Mouse (Mus musculus) thymus, adult 2 months (tissue): ENCODE measurements around the gene Galnt12. TPM values are rescaled to one million over a fixed set of nuclear protein-coding genes. Genes with fewer than 3 reads are reported as not detected.

Experiments used
- DNase-seq: peaks from one replicate; pipeline ENCODE4 v3.0.0; 2021
- H3K27ac ChIP-seq: fragments of 200-500 bp; 2 replicates; pipeline ENCODE4 v1.5.1; 2012; ENCODE audit warnings: low read length, control low read depth; ENCODE audit not compliant: control insufficient read depth, insufficient read depth
- H3K27me3 ChIP-seq: fragments of 200-500 bp; 2 replicates; pipeline ENCODE4 v1.6.1; 2012; ENCODE audit warnings: mild to moderate bottlenecking, low read length, moderate library complexity, mixed read lengths; ENCODE audit not compliant: control insufficient read depth, insufficient read depth
- H3K36me3 ChIP-seq: fragments of 200-500 bp; 2 replicates; pipeline ENCODE4 v1.6.1; 2012; ENCODE audit warnings: mild to moderate bottlenecking, low read length, moderate library complexity; ENCODE audit not compliant: control insufficient read depth, insufficient read depth
- H3K4me1 ChIP-seq: fragments of 200-500 bp; replicated peaks from 2 replicates; pipeline ENCODE4 v1.6.1; 2012; ENCODE audit warnings: low read length; ENCODE audit not compliant: control insufficient read depth, insufficient read depth
- H3K4me3 ChIP-seq: fragments of 200-500 bp; 2 replicates; pipeline ENCODE4 v1.5.1; 2012; ENCODE audit warnings: mild to moderate bottlenecking, low read length, control low read depth, moderate library complexity; ENCODE audit not compliant: control insufficient read depth, insufficient read depth
- CTCF ChIP-seq: fragments of 200-500 bp; IDR thresholded peaks from 2 replicates; pipeline ENCODE4 v1.5.1; 2012; ENCODE audit warnings: mild to moderate bottlenecking, control low read depth, low read length, moderate library complexity, borderline replicate concordance; ENCODE audit not compliant: control insufficient read depth, poor library complexity, insufficient read depth; ENCODE audit errors: extremely low read depth
- POLR2A ChIP-seq: fragments of 200-500 bp; IDR thresholded peaks from 2 replicates; pipeline ENCODE4 v1.6.1; 2012; ENCODE audit warnings: mild to moderate bottlenecking, low read length, control low read depth, moderate library complexity; ENCODE audit not compliant: control insufficient read depth, poor library complexity, insufficient read depth; ENCODE audit errors: extremely low read depth
- WGBS: fragments of 180-500 bp; shearing (Covaris S2); methylation state at CpG from one replicate; pipeline ENCODE4 v1.1.7; 2018; 5-methylcytosine and 5-hydroxymethylcytosine counted together
- polyA plus RNA-seq: library from polyadenylated mRNA; depleted of rRNA; stranded (reverse); fragments of >200 nt; gene quantifications from 2 replicates; pipeline ENCODE4 v1.2.3, GENCODE M21; 2012

The Galnt12 gene
- polyA plus RNA-seq, 1 experiment = 34.9 TPM

GRCm38 (mm10) chr4:47122051-47122706, 30.5 kb downstream of the Galnt12 start:
- Histone ChIP-seq H3K4me3 (no peak overlapping the region), H3K36me3 (0 out of 2 replicates have a peak, but pooled peaks cover 6% of the 10 kb centered on the region), H3K27me3 (no peaks in the 10 kb centered on the region), H3K27ac (no peak overlapping the region), H3K4me1 (no peaks in the 10 kb centered on the region)
- no peak for TF ChIP-seq POLR2A
- TF ChIP-seq CTCF = peak; percentile 20; the same call in 1 of the 2 replicates
- 75% methylated on average over 13 of the region's 13 CpGs for WGBS
- DNase-seq = peak; percentile 52

DNA sequence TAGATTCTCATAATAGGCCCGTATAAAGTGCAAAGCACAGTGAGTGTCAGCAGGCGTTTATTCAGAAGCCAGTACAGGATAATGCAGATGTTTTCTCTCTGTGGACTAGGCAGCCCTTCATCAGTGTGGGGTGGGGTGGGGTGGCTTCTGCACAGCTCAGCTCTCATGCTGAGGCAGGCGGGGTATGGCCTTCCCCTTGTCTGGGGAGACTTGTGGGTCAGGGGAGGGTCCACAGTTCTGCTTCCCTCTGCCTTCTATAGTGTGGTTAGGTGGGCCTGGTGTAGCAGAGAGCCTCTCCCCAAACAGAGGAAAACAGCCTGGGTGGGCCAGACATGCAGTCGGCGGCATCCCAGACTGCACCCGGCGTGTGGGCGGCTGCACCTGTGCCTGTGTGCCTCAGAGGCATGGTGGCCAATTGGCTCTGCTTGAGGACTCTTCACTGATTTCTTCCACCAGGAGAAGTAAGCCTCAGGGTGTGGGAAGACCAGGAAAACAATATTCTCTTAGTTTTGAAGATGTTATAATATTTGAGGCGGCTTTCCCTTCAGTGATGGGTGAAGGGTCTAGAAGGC, 32.5 kb downstream of the Galnt12 start:
- Histone ChIP-seq H3K36me3 (0 out of 2 replicates have a peak, but pooled peaks cover 6% of the 10 kb centered on the region), H3K27ac (no peak overlapping the region), H3K4me1 (no peaks in the 10 kb centered on the region), H3K4me3 (no peak overlapping the region), H3K27me3 (no peaks in the 10 kb centered on the region)
- 91% methylated on average over 9 of the region's 9 CpGs for WGBS
- DNase-seq = no peak
- no peak for TF ChIP-seq CTCF
- no peak for TF ChIP-seq POLR2A

- no peaks in the 10 kb centered on the region for H3K27me3 ChIP-seq
- H3K36me3 ChIP-seq = no peaks in the 10 kb centered on the region
- no peak for DNase-seq
- no peak overlapping the region for H3K27ac ChIP-seq
- TF ChIP-seq POLR2A = no peak
- no peak for TF ChIP-seq CTCF
- no peak overlapping the region for H3K4me3 ChIP-seq
- 85% methylated on average over 7 of the region's 7 CpGs for WGBS
- H3K4me1 ChIP-seq = no peaks in the 10 kb centered on the region
These were observed 36.8 kb downstream of the Galnt12 start for GRCm38 (mm10) chr4:47128515-47128914.

DNA sequence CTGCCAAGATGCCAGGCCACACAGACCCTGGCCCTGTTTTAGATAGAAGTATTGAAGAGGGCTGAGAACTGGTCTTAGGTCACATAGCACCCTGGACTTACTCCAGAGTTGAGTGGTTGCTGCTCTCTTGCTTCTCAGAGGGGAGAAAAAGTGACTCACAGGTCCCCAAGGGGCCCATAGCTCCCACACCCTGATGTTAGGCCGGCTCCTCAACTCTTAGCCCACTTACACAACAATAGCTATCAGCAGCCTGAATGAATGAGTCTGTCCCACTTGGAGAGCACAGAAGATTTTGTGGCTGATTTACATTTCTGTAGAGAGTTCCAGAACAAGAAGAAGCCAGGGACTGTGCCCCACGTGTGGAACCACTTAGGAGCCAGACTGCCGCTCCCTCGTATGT, 37.9 kb downstream of the Galnt12 start:
- H3K27ac ChIP-seq = no peak overlapping the region
- H3K27me3 ChIP-seq = no peaks in the 10 kb centered on the region
- no peak overlapping the region for H3K4me3 ChIP-seq
- H3K36me3 ChIP-seq = no peaks in the 10 kb centered on the region
- no peak for TF ChIP-seq POLR2A
- TF ChIP-seq CTCF = no peak
- WGBS = 98% methylated on average over 4 of the region's 4 CpGs
- no peaks in the 10 kb centered on the region for H3K4me1 ChIP-seq
- no peak for DNase-seq

GRCm38 (mm10) chr4:47130111-47131050, 38.7 kb downstream of the Galnt12 start:
- Histone ChIP-seq H3K4me3 (no peak overlapping the region), H3K4me1 (no peaks in the 10 kb centered on the region), H3K36me3 (no peaks in the 10 kb centered on the region), H3K27ac (no peak overlapping the region), H3K27me3 (no peaks in the 10 kb centered on the region)
- WGBS = 94% methylated on average over 8 of the region's 8 CpGs
- DNase-seq = no peak
- no peak for TF ChIP-seq POLR2A
- TF ChIP-seq CTCF = no peak

DNA sequence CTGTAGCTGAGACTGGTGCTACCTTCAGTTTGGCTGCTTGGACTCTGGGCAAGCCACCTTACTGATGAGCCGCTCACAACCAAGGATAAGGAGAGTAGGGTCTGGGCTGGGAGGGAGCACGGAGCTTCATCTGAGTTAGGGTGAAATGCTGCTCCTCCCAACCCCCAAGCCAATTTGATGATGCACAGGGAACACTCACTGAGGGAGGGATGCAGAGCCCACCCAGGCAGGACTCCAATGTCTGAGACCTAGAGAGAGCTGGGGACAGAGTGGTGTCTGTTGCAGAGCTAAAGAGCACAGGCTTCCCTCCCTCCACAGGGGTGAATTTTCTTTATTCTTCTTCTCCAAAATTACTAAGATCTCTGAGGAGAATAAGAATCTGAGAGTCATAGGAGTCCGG, 40.2 kb downstream of the Galnt12 start:
- DNase-seq = no peak
- no peak overlapping the region for H3K27ac ChIP-seq
- H3K4me1 ChIP-seq = no peaks in the 10 kb centered on the region
- TF ChIP-seq POLR2A (no peak), CTCF (no peak)
- no peaks in the 10 kb centered on the region for H3K36me3 ChIP-seq
- no peak overlapping the region for H3K4me3 ChIP-seq
- no peaks in the 10 kb centered on the region for H3K27me3 ChIP-seq
- 94% methylated on average over 3 of the region's 3 CpGs for WGBS
